Mouse (Mus musculus) lung, adult 10 weeks (tissue): ENCODE results near the gene Paxip1. TPM values are rescaled to one million over a fixed set of nuclear protein-coding genes. Genes with fewer than 3 reads are reported as not detected.

Experiments
- polyA plus RNA-seq: library from polyadenylated mRNA; stranded (reverse); fragments of 350-450 nt; fragmentation: Illumina TruSeq; extraction: RNeasy Lipid Tissue Mini Kit (QIAGEN cat#74804); gene quantifications from one replicate; pipeline ENCODE4 v1.2.3, GENCODE M21; 2014; ENCODE audit warnings: low read depth, low replicate concordance; ENCODE audit not compliant: insufficient read depth

Gene Paxip1
- 7.9 TPM for polyA plus RNA-seq

GRCm38 (mm10) chr5:27791303-27792172, at the start of gene Paxip1:
Gene Paxip1, minus strand, starts transcription at chr5:27791691.

Other genes with a start within 250 kb of the Paxip1 start
- not detected for gene Htr5a, start 50.5 kb upstream of the Paxip1 start, polyA plus RNA-seq